Mouse (Mus musculus): ENCODE results near the gene Fau.

The Fau gene

DNA sequence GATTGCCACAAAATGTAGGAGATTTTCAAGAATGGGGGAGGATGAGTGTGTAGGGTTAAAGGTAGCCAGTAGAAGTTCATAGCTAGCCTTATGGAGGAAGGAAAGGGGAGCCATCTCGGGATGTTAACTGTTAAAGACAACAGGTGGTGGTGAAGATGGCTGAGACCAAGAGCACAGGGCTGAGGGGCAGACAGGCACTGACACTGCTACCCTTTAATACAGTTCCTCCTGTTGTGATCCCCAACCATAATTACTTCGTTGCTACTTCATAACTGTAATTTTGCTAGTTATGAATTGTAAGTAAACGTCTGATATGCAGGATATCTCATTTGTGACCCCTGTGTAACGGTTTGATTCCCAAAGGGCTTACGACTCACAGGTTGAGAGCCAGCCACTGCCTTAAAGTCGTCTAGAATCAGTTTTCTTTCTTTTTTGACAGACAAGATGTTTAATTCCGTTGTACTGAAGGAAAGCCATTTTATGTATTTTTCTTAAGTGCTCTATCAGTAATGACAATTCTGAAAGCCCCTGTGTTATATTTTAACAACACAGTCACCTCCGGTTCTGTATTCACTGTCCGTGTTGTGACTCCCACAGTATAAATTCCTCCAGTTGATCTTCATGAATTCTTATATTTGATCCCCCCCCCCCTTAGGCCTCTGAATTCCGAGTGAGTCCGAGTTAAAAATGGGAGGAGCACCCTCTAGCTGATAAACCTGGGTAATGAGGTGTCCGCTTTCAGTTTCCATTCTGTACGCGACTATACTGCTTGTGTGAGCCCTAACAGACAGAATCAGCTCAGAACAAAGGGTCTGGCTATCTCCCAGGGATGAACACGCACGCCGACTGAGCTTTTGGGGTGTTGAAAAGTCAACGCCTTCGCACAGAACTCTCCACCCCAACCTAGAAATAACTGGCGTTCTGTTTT lies 12.0 kb upstream of the Fau start:
- DNase-seq (ENCODE audit: low spot score): peak; percentile 68

DNA sequence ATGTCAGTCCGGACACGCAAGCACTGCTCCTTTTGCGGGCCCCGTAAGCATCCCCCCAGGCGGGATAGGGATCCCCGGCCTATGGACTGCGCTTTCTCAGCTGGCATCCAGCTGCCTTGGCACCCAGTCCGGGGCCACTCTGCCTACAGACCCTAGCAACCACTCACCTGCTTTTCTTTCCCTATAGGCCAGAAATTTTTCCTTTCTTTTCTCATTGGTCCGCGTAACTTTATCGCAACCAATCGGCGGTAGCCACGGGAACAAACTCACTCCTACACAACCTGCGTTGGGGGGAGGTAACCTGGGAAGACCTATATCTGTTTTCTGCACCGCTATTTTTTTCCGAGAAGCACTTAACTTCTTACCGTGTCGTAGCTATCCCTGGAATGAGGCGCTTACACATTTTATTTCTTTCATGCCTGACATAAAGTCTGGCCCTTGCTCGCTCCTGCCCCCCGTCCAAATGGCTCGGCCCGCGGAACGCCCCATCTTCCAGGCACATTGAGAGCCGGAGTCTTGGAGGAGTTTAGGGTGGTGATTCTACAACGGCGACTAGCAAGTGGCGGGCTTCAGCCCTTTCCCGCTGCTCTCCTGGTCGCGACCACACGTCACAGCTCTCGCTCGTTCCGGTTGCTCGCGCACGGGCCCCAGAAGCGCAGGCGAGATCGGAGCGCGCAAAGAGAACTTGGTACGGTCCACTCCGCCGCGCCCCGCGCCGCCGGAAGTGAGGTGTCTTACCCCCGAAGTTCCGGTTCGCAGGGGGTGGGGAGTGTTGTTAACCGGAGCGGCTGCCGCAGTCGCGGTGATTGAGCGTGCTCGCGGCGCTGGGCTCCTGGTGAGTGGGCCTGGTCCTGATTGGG lies 11.1 kb upstream of the Fau start, which contains the start of gene Syvn1:
Gene Syvn1 (plus strand): TSS at position 283 of the 860 bp plus-strand sequence.
- DNase-seq (ENCODE audit: low spot score): peak; percentile 94

DNA sequence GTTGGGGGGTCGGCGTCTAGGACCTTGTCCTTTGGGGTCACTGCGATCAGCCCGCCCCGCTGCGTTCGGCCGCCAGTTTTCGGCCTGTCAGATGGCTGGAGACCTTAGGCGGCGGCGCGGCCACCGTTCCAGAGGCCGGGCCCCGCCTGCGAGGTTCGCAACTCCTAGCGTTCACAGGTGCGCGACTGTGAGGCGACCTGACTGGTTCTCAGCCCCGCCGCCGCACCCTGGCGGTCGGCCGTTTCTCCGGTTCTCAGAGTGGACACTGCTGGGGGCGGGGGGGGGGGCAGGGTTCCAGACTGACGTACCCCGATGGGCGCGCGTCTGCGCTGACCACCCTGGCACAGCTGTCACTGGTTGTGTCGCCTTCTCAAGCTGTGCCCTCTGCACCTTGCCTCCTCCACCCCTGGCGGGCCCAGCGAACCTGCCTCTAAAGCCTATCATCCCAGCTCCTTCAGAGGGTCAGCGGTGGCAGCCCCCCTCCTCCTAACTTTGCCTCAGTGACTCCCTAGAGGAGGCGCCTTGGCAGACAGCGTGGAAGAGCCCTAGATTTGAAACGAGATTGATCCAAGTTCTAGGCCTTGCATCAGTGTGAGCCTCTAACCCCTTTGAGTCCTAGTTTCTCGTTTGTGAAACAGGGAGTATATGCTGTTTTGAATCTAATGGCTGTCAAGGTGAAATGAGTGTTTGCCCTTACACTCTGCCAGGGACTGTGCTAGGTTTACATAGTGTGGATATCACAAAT lies 10.3 kb upstream of the Fau start:
- DNase-seq (ENCODE audit: low spot score): no peak

DNA sequence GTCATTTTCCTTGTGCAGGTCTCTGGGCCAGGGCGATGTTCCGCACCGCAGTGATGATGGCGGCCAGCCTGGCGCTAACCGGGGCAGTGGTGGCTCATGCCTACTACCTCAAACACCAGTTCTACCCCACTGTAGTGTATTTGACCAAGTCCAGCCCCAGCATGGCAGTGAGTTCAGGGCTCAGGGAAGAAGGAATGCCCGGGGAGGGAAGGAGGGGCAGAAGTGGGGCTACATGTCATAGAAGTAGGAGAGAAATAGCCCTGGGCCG lies 9.8 kb upstream of the Fau start:
- no peak for DNase-seq (ENCODE audit: low spot score)

DNA sequence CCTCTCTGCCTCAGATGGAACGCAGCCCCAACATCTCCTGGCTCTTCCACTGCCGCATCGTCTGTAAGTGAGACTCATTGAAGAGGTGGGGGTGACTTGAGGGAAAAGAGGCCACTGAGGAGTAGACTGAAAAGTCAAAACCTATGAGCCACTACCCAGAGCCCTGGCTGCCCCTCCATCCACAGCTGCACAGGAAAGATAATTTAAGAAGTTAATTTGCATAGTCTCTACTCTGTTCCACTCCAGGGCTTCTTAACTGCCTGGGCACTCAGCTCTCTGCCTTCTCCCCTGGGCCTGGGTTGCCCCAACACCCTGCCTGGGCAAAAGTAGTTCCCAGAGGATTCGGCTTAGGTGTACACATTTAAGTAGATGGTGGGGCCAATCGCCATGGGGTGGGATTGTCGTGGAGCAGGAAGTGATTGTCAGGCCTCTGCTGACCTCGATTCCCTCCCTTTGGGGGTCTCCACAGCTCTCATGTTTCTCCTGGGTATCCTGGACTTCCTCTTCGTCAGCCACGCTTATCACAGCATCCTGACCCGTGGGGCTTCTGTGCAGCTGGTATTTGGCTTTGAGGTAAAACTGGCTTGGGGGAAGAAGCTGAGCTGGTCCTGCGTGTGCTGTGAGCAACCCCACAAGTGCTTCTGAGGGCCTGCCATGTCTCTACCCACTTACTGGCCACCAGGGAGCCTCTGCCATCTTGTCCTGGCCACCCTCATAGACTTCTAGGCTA lies 8.8 kb upstream of the Fau start:
- DNase-seq (ENCODE audit: low spot score): no peak

DNA sequence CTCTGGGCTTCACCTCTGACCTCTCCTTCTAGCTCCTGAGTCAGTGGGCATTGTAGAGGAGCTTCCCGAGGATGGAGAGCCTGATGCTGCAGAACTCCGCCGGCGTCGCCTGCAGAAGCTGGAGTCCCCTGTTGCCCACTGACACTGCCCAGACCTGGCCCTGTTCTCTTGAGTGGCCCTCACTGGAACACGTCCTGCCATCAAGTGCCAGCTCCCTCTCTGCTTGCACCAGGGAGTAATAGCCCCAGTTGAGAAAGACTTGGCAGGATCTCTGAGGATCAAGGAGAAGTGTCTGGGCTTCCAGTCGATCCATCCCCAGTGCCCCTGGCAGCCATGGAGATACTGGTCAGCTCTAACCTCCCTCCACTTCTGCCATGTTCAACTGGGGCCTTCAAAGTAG lies 5.1 kb upstream of the Fau start:
- DNase-seq (ENCODE audit: low spot score): no peak

DNA sequence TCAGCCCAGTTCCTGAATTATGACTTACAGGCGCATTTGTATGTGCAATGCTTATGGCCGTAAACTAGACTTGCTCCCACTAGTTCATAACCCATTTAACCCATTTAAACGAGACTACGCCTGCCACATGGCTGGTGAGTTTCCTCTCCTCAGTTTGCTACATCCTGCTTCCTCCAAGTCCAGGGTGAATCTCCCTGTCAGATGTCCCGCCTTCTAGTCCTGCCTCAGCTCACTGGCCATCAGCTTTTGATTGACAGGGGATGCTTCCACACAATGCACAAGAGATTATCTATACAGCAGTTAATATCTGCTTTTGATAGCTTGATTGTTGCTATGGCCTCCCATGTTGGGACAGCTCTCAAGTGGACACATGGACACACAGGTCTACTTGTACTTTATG lies 3.3 kb upstream of the Fau start:
- no peak for DNase-seq (ENCODE audit: low spot score)

DNA sequence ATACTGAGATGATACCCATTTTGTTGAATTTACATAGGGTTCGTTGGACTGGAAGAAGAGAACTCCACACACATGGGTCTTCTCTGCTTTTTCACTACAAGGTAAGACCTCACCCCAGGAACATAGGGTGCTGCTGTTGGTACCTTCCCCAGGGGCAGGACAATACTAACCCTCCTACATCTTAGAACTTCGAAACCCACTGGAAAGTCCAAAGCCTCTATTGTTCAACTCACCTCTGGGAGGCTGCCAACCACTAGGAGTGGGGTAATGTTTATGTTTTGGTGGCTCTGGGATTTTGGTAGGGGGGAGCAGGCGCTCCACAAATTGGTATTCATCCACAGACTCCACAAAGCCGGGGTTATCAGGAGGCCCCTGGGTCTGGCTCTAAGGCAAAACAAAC lies 948 bp upstream of the Fau start:
- DNase-seq (ENCODE audit: low spot score): no peak

DNA sequence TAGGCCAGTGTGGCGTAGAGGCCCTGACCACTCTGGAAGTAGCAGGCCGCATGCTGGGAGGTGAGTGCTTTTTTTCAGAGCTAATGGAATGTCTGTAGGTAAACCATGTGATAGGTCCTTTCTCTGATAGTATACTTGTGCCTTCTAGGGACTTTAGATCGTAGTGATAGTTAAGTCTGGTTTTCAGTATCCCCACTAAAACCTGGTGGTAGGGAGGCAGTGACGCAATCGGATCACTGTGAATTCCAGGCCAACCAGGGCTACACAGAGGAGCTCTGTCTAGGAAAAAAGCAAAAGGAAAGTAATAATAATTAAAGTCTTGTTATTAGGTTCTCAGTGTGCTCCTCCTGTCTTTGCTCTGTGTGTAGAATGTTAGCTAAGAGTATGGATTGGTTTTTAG lies 869 bp downstream of the Fau start:
- no peak for DNase-seq (ENCODE audit: low spot score)

DNA sequence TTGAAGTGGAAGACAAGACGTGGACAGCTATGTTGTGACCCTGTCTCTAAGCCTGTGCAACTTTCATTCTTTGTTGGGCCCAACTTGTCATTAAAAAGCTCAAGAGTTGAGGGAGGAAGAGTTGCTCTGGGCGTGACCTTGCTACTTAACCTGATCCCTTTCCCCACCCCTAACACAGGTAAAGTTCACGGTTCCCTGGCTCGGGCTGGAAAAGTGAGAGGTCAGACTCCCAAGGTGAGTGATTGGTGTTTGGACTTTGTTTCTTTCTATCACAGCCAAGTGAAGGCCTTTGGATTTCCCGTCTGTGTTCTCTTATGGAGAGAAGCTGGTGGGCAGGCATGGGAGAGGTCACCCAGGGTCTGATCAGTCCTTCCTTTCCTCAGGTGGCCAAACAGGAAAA lies 1.3 kb downstream of the Fau start:
- DNase-seq (ENCODE audit: low spot score): no peak

DNA sequence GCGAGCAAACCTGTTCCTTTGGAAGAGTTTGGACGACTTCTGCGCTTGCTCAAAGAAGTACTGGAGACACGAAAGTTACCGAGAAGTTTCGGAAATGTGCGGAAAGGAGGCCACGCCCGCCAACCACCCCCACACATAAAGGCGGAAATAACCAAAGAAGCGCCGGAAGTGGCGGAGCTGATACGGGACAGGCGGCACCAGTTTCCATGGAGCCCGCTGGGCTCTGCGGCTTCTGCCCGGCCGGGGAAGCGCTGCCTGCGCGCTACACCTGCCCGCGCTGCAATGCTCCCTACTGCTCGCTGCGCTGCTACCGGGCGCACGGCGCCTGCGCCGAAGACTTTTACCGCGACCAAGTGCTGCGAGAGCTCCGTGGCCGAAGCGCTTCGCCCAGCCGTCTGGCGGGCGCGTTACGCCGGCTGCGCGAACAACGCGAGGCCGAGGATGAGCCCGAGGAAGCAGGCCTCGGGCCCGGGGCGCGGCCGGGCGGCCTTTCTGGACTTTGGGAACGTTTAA lies 3.4 kb downstream of the Fau start, which contains the start of gene Znhit2:
Gene Znhit2 (plus strand): TSS at position 172 of the 513 bp plus-strand sequence.
- peak; percentile 95 for DNase-seq (ENCODE audit: low spot score)

DNA sequence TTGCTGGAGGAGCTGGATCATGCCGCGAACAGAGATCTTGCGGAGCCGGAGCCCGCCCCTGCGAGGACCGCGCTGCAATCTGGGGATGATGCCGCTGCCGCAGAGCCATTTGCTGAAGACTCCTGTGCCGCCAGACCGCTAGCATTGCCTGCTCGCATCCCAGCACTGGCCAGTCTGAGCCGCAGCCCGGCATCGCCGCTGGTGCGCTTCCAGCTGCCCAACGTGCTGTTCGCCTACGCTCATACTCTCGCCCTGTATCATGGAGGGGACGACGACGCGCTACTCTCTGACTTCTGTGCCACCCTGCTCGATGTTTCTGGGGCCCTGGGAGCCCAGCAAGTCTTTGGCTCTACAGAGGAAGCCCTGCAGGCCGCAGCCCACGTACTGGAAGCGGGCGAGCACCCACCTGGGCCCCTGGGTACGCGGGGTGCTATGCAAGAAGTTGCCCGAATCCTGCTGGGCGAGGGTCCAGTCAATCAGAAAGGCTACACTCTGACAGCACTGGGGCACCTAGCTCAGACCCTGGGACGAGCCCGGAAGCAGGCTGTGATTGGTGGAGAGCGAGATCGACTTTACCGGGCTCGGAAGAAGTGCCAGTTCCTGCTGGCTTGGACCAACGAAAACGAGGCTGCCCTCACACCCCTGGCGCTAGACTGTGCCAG lies 4.1 kb downstream of the Fau start:
- peak; percentile 52 for DNase-seq (ENCODE audit: low spot score)

DNA sequence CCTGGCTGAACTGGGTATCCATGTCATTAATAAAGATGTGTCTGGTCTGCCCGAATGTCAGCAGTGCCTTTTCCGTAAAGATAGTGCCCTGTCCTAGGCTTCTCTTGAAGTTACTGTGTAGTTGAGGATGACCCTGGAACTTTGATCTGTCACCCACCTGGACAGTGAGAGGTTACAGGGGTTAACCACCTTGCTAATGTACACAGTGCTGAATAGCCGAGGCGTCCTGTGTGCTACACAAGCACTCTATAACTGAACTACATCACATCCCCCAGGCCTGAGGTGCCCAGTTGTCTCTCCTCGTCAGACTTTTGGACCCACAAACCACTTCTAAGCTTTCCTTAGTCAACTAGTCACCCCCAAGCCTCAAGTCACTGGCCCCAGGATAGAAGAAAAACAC lies 4.8 kb downstream of the Fau start:
- no peak for DNase-seq (ENCODE audit: low spot score)

DNA sequence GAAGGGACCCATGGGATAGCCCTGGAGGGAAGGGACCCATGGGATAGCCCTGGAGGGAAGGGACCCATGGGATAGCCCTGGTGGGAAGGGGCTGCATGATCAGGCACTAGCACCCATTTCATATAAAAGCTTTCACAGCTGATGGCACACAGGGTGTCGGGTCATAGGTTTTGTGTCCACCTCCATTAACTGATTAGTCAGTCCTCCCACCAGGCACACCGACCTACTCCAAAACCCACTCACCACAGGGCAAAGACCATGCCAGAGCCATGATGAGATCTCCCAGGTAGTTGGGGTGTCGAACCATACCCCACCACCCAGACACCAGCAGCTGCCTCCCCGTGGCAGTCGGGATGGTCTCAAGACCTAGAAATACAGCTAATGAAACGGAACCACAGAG lies 5.4 kb downstream of the Fau start:
- no peak for DNase-seq (ENCODE audit: low spot score)

DNA sequence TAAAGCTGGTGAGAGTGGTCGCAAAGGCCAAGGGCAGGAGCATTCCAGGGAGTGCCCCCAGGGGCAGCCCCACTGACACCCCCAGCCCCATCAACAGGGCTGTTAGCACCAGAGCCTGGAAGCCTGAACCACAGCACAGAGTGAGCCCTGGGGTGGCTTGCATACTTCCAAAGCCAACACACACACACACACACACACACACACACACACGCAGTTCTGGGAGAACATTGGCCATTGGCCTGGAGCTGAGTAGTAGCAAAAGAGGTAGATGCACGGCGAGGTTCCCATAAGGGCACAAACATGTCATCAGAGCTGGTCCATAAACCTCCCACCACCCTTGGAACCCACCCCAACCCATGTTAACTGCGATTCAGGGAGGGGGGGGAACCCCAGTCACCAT lies 8.9 kb downstream of the Fau start:
- DNase-seq (ENCODE audit: low spot score): no peak

DNA sequence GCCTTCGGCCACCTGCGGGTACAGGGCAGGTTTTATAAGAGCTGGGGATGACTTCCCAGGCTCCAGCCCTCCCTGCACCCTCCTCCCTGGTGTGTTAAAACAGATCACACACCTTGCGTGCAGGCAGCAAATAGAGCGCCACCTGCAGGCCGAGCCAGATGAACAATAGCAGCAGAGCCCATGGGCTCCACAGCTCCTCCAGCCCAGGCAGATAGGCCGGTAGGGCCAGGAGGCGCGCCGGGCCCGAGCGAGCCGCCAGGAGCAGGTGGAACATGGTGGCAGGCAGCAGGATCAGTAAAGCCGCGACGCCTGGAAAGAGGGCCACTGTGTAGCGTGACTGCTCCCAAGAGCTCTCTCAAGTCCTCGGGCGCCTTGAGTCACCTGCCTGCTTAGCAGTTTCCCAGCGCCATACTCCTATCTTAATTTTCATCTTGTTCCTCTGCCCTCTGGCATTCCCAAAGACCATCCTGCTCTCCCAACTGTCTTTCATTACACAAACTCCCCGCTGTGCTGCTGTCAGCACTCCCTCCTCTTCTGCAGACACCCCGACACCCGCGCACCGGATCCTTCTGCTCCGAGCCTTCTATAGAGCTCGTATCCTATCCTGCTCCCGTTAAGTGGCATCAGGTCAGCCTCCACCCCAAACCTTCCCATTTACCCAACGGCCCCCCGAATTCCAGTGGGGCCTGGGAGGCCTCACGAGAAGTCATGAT lies 9.5 kb downstream of the Fau start:
- peak; percentile 85 for DNase-seq (ENCODE audit: low spot score)

DNA sequence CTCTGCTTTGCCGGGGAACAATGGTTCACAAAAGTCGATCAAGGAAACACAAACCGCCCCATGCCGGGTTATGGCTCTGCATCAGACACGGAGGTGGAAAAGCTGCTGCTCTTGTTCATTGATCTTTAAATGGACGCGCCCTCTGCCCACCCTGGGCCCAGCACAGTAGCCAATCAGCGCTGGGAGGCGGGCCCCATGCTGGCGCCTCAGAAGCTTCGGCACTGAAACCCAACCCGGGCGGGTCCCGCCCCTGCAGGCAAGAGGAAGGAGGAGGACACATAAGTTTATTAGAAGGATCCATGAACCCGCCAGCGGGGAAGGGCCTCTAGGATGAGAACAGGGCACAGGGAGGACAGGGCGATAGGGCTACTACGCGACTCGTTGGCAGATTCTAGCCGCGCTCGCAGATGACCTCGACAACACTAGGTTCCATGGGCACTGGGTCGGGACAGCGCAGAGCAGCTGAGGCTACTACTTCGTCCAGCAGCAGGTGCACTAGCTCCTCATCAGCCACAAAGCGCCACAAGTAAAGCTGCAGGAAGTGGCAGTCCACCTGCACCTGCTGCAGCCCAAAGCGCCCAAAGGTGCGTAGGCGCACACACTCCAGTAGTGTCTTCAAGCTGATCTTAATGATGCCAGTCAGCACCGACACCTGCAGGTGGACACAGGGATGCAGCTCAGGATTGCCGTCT lies 10.2 kb downstream of the Fau start, which contains the start of gene Tm7sf2:
Gene Tm7sf2 (minus strand): TSS at position 650 of the 692 bp plus-strand sequence.
- DNase-seq (ENCODE audit: low spot score): peak; percentile 89

DNA sequence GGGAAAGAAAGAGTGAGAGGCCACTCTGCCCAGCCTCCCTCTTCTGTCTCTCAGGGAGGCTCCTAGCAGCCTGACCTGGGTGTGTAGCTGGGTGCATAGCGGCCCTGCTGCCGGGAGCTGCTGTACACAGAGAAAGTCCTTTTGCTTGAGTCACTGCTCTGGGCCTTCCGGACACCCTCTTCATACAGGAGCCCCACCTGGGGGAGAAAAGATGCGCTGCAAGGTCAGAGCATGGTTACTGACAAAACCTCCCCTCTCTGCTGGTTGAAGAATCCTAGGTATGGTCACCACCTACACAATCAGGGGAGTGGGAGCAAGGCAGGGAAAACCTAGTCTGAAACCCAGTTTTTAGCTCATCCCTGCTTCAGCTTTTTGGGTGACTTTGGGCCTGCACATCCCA lies 11.3 kb downstream of the Fau start:
- no peak for DNase-seq (ENCODE audit: low spot score)

DNA sequence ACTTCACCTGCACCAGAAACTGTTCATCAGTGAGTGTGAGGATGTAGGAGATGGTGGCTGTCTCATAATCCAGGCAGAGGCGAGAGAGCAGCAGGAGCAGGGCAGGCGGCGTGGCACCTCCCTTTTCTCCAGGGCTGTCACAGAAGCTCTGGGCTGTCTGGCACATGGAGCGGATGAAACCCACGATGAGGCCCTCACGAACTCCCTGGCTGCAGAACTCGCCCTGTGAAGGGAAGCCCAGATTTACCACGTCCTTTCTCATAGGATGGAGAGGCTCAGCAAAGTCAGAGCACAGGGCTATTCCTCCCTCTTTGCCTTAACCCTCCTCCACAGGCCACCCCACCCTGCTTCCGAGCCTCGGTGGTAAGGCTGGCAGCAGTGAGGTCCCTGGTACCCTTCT lies 12.2 kb downstream of the Fau start:
- no peak for DNase-seq (ENCODE audit: low spot score)
